Mouse (Mus musculus) CH12.LX (cell line): ENCODE measurements around the gene Cdk13. TPM values are rescaled to one million over a fixed set of nuclear protein-coding genes. Genes with fewer than 3 reads are reported as not detected.
A peak's percentile ranks its signal among the peaks of the same experiment; 100 is the strongest.

Experiments
- DNase-seq: peaks from one replicate; pipeline ENCODE4 v3.0.0-alpha.2; 2013; ENCODE audit errors: extremely low read depth
- H3K27ac ChIP-seq: 2 replicates; pipeline ENCODE4 v1.5.1; 2012; ENCODE audit warnings: low read depth, mild to moderate bottlenecking, control low read depth, moderate library complexity; ENCODE audit not compliant: insufficient read depth
- H3K27me3 ChIP-seq: replicated peaks from 2 replicates; pipeline ENCODE3; 2012; ENCODE audit warnings: inconsistent platforms
- H3K36me3 ChIP-seq, 2 experiments: replicated peaks in 1 of 2; 2 replicates each; pipeline versions ENCODE3 to v1.6.1; 2012; ENCODE audit warnings: inconsistent platforms in 1 of 2, low read length in 1 of 2, mild to moderate bottlenecking in 1 of 2, mixed read lengths in 1 of 2, moderate library complexity in 1 of 2; ENCODE audit not compliant: control insufficient read depth in 1 of 2, insufficient read depth in 1 of 2
- H3K4me1 ChIP-seq, 2 experiments: 2 replicates each; pipeline ENCODE4 v1.6.1; 2012; ENCODE audit warnings: inconsistent platforms in 1 of 2, moderate library complexity in 1 of 2; ENCODE audit not compliant: insufficient read depth in 2 of 2, control insufficient read depth in 1 of 2
- H3K4me2 ChIP-seq: 2 replicates; pipeline ENCODE4 v1.6.1; 2012; ENCODE audit warnings: low read depth, mild to moderate bottlenecking, control low read depth; ENCODE audit not compliant: poor library complexity, insufficient read depth, severe bottlenecking
- H3K4me3 ChIP-seq, 3 experiments: fragments of 150-350 bp in 1 of 3; sonication (generic) in 1 of 3; replicated peaks in 1 of 3; 2 replicates each; pipeline versions ENCODE3 to v1.5.1; 2011 to 2012; ENCODE audit warnings: low read depth in 2 of 3, low read length in 2 of 3, mild to moderate bottlenecking in 2 of 3, moderate library complexity in 2 of 3, control low read depth in 1 of 3, improper control_type of control experiment in 1 of 3, inconsistent platforms in 1 of 3, mixed read lengths in 1 of 3; ENCODE audit not compliant: poor library complexity in 1 of 3
- H3K79me2 ChIP-seq: replicated peaks from 2 replicates; pipeline ENCODE4 v1.6.1; 2012; ENCODE audit warnings: mild to moderate bottlenecking, moderate library complexity; ENCODE audit not compliant: control insufficient read depth, poor library complexity, insufficient read depth, severe bottlenecking; ENCODE audit errors: extremely low read depth
- H3K9ac ChIP-seq: 2 replicates; pipeline ENCODE4 v1.6.1; 2012; ENCODE audit warnings: low read depth, mild to moderate bottlenecking, control low read depth, moderate library complexity; ENCODE audit not compliant: insufficient read depth
- H3K9me3 ChIP-seq: replicated peaks from 2 replicates; pipeline ENCODE3; 2012; ENCODE audit warnings: low read length, inconsistent platforms, mixed read lengths
- E2F4 ChIP-seq: IDR thresholded peaks from 2 replicates; pipeline ENCODE4 v1.6.1; 2011; ENCODE audit warnings: low read depth, low read length, improper control_type of control experiment; ENCODE audit not compliant: insufficient replicate concordance
- ELF1 ChIP-seq: IDR thresholded peaks from 2 replicates; pipeline ENCODE4 v1.6.1; 2014; ENCODE audit warnings: low read depth, mild to moderate bottlenecking, inconsistent platforms, low read length, improper control_type of control experiment
- EP300 ChIP-seq: IDR thresholded peaks from 2 replicates; pipeline ENCODE4 v1.6.1; 2011; ENCODE audit warnings: low read length, improper control_type of control experiment
- ETS1 ChIP-seq: conservative IDR thresholded peaks from 2 replicates; pipeline ENCODE4 v1.6.1; 2012; ENCODE audit warnings: low read depth, mild to moderate bottlenecking, inconsistent platforms, low read length, improper control_type of control experiment, moderate library complexity
- JUN ChIP-seq: IDR thresholded peaks from 2 replicates; pipeline ENCODE4 v1.6.1; 2011; ENCODE audit warnings: low read depth, mild to moderate bottlenecking, low read length, improper control_type of control experiment, moderate library complexity; ENCODE audit not compliant: insufficient read depth
- JUND ChIP-seq: conservative IDR thresholded peaks from 2 replicates; pipeline ENCODE4 v1.6.1; 2011; ENCODE audit warnings: low read depth, low read length, improper control_type of control experiment
- MYC ChIP-seq: IDR thresholded peaks from 2 replicates; pipeline ENCODE4 v1.6.1; 2011; ENCODE audit warnings: low read depth, mild to moderate bottlenecking, improper control_type of control experiment, low read length
- NRF1 ChIP-seq: IDR thresholded peaks from 2 replicates; pipeline ENCODE4 v1.6.1; 2014; ENCODE audit warnings: low read depth, mild to moderate bottlenecking, inconsistent platforms, low read length, improper control_type of control experiment, moderate library complexity
- POLR2A ChIP-seq: IDR thresholded peaks from 2 replicates; pipeline ENCODE4 v1.6.1; 2011; ENCODE audit warnings: low read depth, mild to moderate bottlenecking, improper control_type of control experiment, low read length
- RAD21 ChIP-seq: IDR thresholded peaks from 2 replicates; pipeline ENCODE4 v1.6.1; 2011; ENCODE audit warnings: low read depth, mild to moderate bottlenecking, low read length, improper control_type of control experiment, moderate library complexity
- SIN3A ChIP-seq: IDR thresholded peaks from 2 replicates; pipeline ENCODE4 v1.6.1; 2012; ENCODE audit warnings: low read length, improper control_type of control experiment, inconsistent platforms
- SMC3 ChIP-seq: IDR thresholded peaks from 2 replicates; pipeline ENCODE4 v1.6.1; 2011; ENCODE audit warnings: low read depth, low read length, improper control_type of control experiment
- TCF12 ChIP-seq: IDR thresholded peaks from 2 replicates; pipeline ENCODE4 v1.6.1; 2014; ENCODE audit warnings: low read depth, mild to moderate bottlenecking, inconsistent platforms, low read length, improper control_type of control experiment
- UBTF ChIP-seq: IDR thresholded peaks from 2 replicates; pipeline ENCODE4 v1.6.1; 2012; ENCODE audit warnings: low read depth, mild to moderate bottlenecking, inconsistent platforms, low read length, improper control_type of control experiment, moderate library complexity
- ZKSCAN1 ChIP-seq: IDR thresholded peaks from 2 replicates; pipeline ENCODE4 v1.6.1; 2012; ENCODE audit warnings: low read depth, inconsistent platforms, low read length, improper control_type of control experiment, borderline replicate concordance
- ZNF384 ChIP-seq: IDR thresholded peaks from 2 replicates; pipeline ENCODE4 v1.6.1; 2012; ENCODE audit warnings: low read depth, low read length, improper control_type of control experiment, inconsistent platforms
- dilution Hi-C: fragments of 300-500 bp; cut with MboI; formaldehyde crosslinking; loops from 2 replicates; pipeline ENCODE4 v1.14.3; 2020; ENCODE audit warnings: low sequenced_read_pairs; ENCODE audit not compliant: extremely low pct_unique_long_range_greater_than_20kb, extremely low pct_ligation_motif_present
- in situ Hi-C: fragments of 300-500 bp; cut with MboI; formaldehyde crosslinking; loops from 3 replicates; pipeline ENCODE4 v1.14.3; 2019; ENCODE audit warnings: low sequenced_read_pairs, low pct_ligation_motif_present, low pct_unique_long_range_greater_than_20kb, mixed read lengths
- polyA plus RNA-seq: library from polyadenylated mRNA; unstranded; fragments of >175 nt; gene quantifications from 2 replicates; pipeline ENCODE4 v1.2.1, GENCODE M21; 2012; ENCODE audit warnings: low read depth; ENCODE audit not compliant: insufficient read length
- total RNA-seq, 2 experiments: library from RNA; depleted of rRNA; stranded (reverse); fragments of 300-350 nt in 1 of 2; fragments of >200 nt in 1 of 2; gene quantifications; 2 replicates each; pipeline ENCODE4 v1.2.3; 2012 to 2014

Gene Cdk13
- total and polyA plus RNA-seq, 3 experiments, result 19.8 to 27.3 (median 20.1) TPM

DNA sequence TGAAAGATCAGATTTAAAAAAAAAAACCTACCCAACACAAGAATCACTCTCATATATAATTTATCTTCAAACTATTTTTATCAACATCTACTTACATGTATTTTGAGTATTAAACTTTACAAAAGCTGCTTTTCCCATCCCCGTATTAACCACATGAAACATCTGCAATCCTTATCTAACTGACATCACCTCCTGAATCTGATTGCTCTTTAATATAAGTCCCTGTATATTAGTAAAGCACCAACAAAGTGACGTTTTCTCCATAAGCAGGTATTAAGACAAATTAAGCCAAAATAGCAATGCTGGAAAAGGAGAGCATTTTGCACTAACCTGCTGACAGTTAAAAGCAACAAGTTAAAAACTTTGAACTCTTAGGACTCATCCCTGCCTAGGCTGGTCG lies 2.0 kb downstream of the Cdk13 start:
- no peak for DNase-seq
- in situ Hi-C loops, result no loop called here
- H3K27ac ChIP-seq, result no peak overlapping the region

DNA sequence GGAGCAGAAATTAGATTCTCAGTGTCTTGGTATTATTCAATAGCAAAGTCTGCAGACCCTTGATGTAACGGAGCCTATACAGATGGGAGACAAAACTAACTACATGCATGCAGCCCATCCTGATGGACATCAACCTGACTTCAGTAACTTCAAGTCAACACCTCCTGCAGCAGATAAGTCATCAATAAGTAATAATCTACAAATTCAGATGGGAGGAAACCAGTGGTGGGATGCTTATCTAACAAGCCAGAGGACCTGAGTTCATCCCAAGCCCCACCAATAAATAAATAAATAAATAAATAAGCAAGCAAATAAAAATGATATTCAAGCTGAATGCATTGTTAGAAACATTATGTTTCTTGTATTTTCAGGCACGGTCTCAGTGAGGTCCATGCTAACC lies 5.2 kb downstream of the Cdk13 start:
- no peaks in the 10 kb centered on the region for H3K27me3 ChIP-seq
- dilution Hi-C loops (no loop called here), in situ Hi-C loops (no loop called here)
- no peak for TF ChIP-seq UBTF
- no peak for TF ChIP-seq ELF1
- no peak for TF ChIP-seq POLR2A
- no peak for TF ChIP-seq MYC
- TF ChIP-seq TCF12, result no peak
- no peak for TF ChIP-seq JUN
- no peak for TF ChIP-seq E2F4
- no peak for TF ChIP-seq SMC3
- TF ChIP-seq SIN3A, result no peak
- no peak for TF ChIP-seq ZNF384
- TF ChIP-seq RAD21, result no peak
- TF ChIP-seq NRF1, result no peak
- TF ChIP-seq ZKSCAN1, result no peak
- no peak for TF ChIP-seq EP300
- no peak for TF ChIP-seq JUND
- H3K79me2 ChIP-seq, result peaks cover 67% of the 10 kb centered on the region
- H3K4me1 ChIP-seq, result peaks cover 0 to 42% of the 10 kb centered on the region in 2 experiments; a peak in 3 of 4 replicates
- no peak overlapping the region for H3K9ac ChIP-seq
- no peak for DNase-seq
- no peak overlapping the region for H3K27ac ChIP-seq
- no peak overlapping the region for H3K4me3 ChIP-seq
- H3K9me3 ChIP-seq, result no peaks in the 10 kb centered on the region
- peaks cover 5 to 35% of the 10 kb centered on the region in 2 experiments for H3K36me3 ChIP-seq
- H3K4me2 ChIP-seq, result no peak overlapping the region

More for the DNA sequence above, 2.0 kb downstream of the Cdk13 start:
- dilution Hi-C loops, result no loop called here
- H3K79me2 ChIP-seq, result peaks cover 46% of the 10 kb centered on the region
- H3K9me3 ChIP-seq, result no peaks in the 10 kb centered on the region
- TF ChIP-seq ZNF384 (no peak), ETS1 (no peak)
- TF ChIP-seq, all 38 proteins: peak for 0
- Histone ChIP-seq H3K27me3 (no peaks in the 10 kb centered on the region), H3K4me1 (peaks cover 0 to 28% of the 10 kb centered on the region in 2 experiments; a peak in 2 of 4 replicates), H3K4me2 (peak overlapping the region; percentile 73; the same call in 1 of the 2 replicates), H3K4me3 (peak overlapping the region; percentile 86 to 95 (median 91)), H3K9ac (peak overlapping the region; percentile 78), H3K36me3 (peaks cover 5 to 17% of the 10 kb centered on the region in 2 experiments)
